Mouse (Mus musculus): ENCODE data around the gene Hes3. TPM values are rescaled to one million over a fixed set of nuclear protein-coding genes. Genes with fewer than 3 reads are reported as not detected.

Hes3 gene
- polyA plus RNA-seq, 1 experiment from 2014 or later, result 0.43 TPM

- Histone ChIP-seq H3K9ac (no peak overlapping the region), H3K27ac (no peak overlapping the region)
- no peak for ATAC-seq (ENCODE audit: low FRiP score)
Observed at GRCm38 (mm10) chr4:152244545-152245522, 46.6 kb downstream of the Hes3 start.

DNA sequence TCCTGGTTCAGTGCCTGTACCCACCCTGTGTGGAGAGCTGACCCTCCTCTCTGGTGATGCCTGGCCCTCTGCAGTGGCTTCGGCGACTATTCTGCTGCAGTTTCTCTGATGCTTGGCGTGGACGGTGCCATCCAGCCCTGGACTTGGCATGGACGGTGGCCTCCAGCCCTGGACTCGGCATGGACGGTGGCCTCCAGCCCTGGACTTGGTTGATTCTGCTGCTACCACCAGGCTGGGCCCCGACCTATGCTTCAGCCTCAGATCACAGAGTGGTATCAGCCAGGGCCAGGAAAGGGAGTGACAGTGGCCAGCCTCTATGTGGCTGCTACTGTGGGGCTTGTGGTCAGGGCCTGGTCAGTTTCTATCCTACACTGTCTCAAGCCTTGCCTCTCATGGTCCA lies 47.5 kb downstream of the Hes3 start:
- no peak for ATAC-seq (ENCODE audit: low FRiP score)
- Histone ChIP-seq H3K4me2 (no peak overlapping the region), H3K4me1 (peaks cover 8% of the 10 kb centered on the region; the same call in 1 of the 2 replicates), H3K27ac (no peak overlapping the region), H3K27me3 (no peaks in the 10 kb centered on the region), H3K9me3 (no peaks in the 10 kb centered on the region), H3K36me3 (replicated peaks) (peaks cover 15% of the 10 kb centered on the region; the same call in 1 of the 2 replicates), H3K4me3 (replicated peaks) (no peak overlapping the region), H3K9ac (no peak overlapping the region)
- WGBS, result 90% methylated on average over 8 of the region's 8 CpGs

More at GRCm38 (mm10) chr4:152244545-152245522, 46.6 kb downstream of the Hes3 start:
- Histone ChIP-seq H3K4me3 (replicated peaks) (no peak overlapping the region), H3K9me3 (no peaks in the 10 kb centered on the region), H3K36me3 (replicated peaks) (peaks cover 9% of the 10 kb centered on the region; the same call in 1 of the 2 replicates), H3K27me3 (no peaks in the 10 kb centered on the region), H3K4me2 (no peak overlapping the region), H3K4me1 (peaks cover 8% of the 10 kb centered on the region; the same call in 1 of the 2 replicates)
- WGBS, result 88% methylated on average over 11 of the region's 11 CpGs

DNA sequence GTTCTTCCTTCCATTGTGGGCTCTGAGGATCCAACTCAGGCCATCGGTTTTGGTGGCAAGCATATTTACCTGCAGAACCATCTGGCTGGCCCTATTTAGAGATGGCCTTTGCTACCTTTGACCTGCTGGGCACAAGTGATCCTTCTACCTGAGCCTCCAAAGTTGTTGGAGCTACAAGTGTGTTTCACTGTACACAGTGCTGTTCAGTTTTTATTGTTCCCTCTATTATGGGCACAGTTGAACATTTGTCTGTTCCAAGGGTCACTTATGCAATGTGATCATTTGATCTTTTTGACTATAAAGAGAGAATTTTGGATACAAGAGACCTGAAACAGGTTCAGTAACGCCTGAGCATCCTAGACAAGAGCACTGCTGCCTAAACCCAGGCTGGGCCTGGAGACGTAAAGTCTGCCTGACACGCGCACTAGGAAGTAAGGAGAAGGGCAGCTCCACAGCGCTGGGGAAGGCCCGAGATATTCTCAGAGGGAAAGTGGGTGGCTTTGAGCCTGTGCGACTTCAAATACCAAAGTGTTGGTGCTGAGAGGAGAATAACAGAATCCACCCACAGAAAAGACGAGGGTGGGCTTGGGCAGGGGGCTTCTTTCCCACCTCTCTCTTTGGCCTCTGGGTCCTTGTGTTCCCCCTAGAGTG lies 48.1 kb downstream of the Hes3 start:
- no peak for ATAC-seq (ENCODE audit: low FRiP score)
- whole genome bisulfite sequencing, result 92% methylated on average over 9 of the region's 9 CpGs

DNA sequence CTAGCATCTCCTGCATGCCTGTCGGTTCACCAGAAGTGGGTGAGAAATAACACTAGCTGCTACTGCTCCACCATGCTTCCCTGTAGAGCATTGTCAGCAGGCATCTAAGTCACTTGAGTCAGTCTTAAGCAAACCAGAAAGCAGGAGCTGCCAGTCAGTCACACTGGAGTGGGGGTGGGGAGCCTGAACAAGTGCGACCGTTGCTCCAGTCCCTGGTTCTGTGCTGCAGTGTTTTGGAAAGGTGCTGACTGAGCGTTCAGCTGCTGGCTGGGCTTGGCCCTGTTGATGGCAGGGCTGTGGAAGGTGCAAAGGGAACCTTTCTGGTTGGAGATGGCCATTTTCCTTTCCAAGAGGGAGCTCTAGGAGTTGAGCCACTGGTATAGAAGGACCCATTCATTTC lies 51.5 kb downstream of the Hes3 start:
- no peak for ATAC-seq (ENCODE audit: low FRiP score)
- H3K4me1 ChIP-seq, result no peaks in the 10 kb centered on the region
- no peaks in the 10 kb centered on the region for H3K9me3 ChIP-seq
- H3K36me3 ChIP-seq (replicated peaks), result peaks cover 20% of the 10 kb centered on the region; the same call in 1 of the 2 replicates
- no peak overlapping the region for H3K27ac ChIP-seq
- H3K27me3 ChIP-seq, result no peaks in the 10 kb centered on the region
- 68% methylated on average over 4 of the region's 4 CpGs for WGBS
- no peak overlapping the region for H3K4me2 ChIP-seq
- H3K4me3 ChIP-seq (replicated peaks), result no peak overlapping the region
- no peak overlapping the region for H3K9ac ChIP-seq

More for the DNA sequence above, 48.1 kb downstream of the Hes3 start:
- H3K4me2 ChIP-seq, result no peak overlapping the region
- peaks cover 20% of the 10 kb centered on the region; the same call in 1 of the 2 replicates for H3K36me3 ChIP-seq (replicated peaks)
- H3K4me3 ChIP-seq (replicated peaks), result no peak overlapping the region
- H3K9ac ChIP-seq, result no peak overlapping the region
- no peak overlapping the region for H3K27ac ChIP-seq
- H3K9me3 ChIP-seq, result no peaks in the 10 kb centered on the region
- H3K27me3 ChIP-seq, result no peaks in the 10 kb centered on the region
- H3K4me1 ChIP-seq, result peaks cover 8% of the 10 kb centered on the region; the same call in 1 of the 2 replicates

Other genes starting within 250 kb of the Hes3 start
- gene Plekhg5, start 219.2 kb downstream of the Hes3 start, polyA plus RNA-seq (2016; fragmentation: Nextera tagmentation; extraction: Ambion mirVana), result 9.5 and 10.8 TPM in 2 replicates
- 0.66 and 0.76 TPM in 2 replicates for gene Tnfrsf25, start 175.7 kb downstream of the Hes3 start, polyA plus RNA-seq (2016; fragmentation: Nextera tagmentation; extraction: Ambion mirVana)
- gene Espn, start 139.3 kb downstream of the Hes3 start, polyA plus RNA-seq (2016; fragmentation: Nextera tagmentation; extraction: Ambion mirVana), result 1.8 and 2.1 TPM in 2 replicates
- not detected in 2 replicates for gene Hes2, start 132.8 kb downstream of the Hes3 start, polyA plus RNA-seq (2016; fragmentation: Nextera tagmentation; extraction: Ambion mirVana)
- gene Acot7, start 113.5 kb downstream of the Hes3 start, polyA plus RNA-seq (2016; fragmentation: Nextera tagmentation; extraction: Ambion mirVana), result 85.9 and 86.7 TPM in 2 replicates
- 5.8 and 6.9 TPM in 2 replicates for gene Gpr153, start 17.4 kb downstream of the Hes3 start, polyA plus RNA-seq (2016; fragmentation: Nextera tagmentation; extraction: Ambion mirVana)
- gene Icmt, start 5.6 kb upstream of the Hes3 start, polyA plus RNA-seq (2016; fragmentation: Nextera tagmentation; extraction: Ambion mirVana), result 20.3 and 21.3 TPM in 2 replicates
- 1.5 and 2.7 TPM in 2 replicates for gene Rnf207, start 27.3 kb upstream of the Hes3 start, polyA plus RNA-seq (2016; fragmentation: Nextera tagmentation; extraction: Ambion mirVana)
- gene Rpl22, start 34.1 kb upstream of the Hes3 start, polyA plus RNA-seq (2016; fragmentation: Nextera tagmentation; extraction: Ambion mirVana), result 319 and 331 TPM in 2 replicates
- gene Chd5, start 47.0 kb upstream of the Hes3 start, polyA plus RNA-seq (2016; fragmentation: Nextera tagmentation; extraction: Ambion mirVana), result 6.8 and 7.4 TPM in 2 replicates
- 7.3 and 7.5 TPM in 2 replicates for gene Nphp4, start 185.0 kb upstream of the Hes3 start, polyA plus RNA-seq (2016; fragmentation: Nextera tagmentation; extraction: Ambion mirVana)
- gene Kcnab2, start 186.2 kb upstream of the Hes3 start, polyA plus RNA-seq (2016; fragmentation: Nextera tagmentation; extraction: Ambion mirVana), result 16.6 and 17.1 TPM in 2 replicates

All from forebrain, embryonic 12.5 days (tissue).